Mouse (Mus musculus) forebrain, embryonic 10.5 days (tissue): ENCODE measurements at regions not wholly inside any gene's neighbourhood (a gene's known extent, or its start where the extent isn't known, plus 50 kb on each side); places are given as distances from the start of the nearest gene placed in this dataset.

Source experiments
- DNase-seq: peaks from one replicate; pipeline ENCODE4 v3.0.0-alpha.2; 2017; ENCODE audit warnings: low spot score; ENCODE audit errors: extremely low spot score
- H3K27ac ChIP-seq: fragments of 300-500 bp; sonication (generic); 2 replicates; pipeline ENCODE4 v1.5.1; 2016; ENCODE audit warnings: mild to moderate bottlenecking
- H3K27me3 ChIP-seq: fragments of 300-500 bp; sonication (generic); 2 replicates; pipeline ENCODE4 v1.6.1; 2016; ENCODE audit warnings: mild to moderate bottlenecking; ENCODE audit not compliant: poor library complexity, severe bottlenecking
- H3K36me3 ChIP-seq: fragments of 300-500 bp; sonication (generic); replicated peaks from 2 replicates; pipeline ENCODE4 v1.6.1; 2016; ENCODE audit warnings: mild to moderate bottlenecking, moderate library complexity
- H3K4me1 ChIP-seq: fragments of 300-500 bp; sonication (generic); 2 replicates; pipeline ENCODE4 v1.6.1; 2016
- H3K4me3 ChIP-seq: fragments of 300-500 bp; sonication (generic); 2 replicates; pipeline ENCODE4 v1.5.1; 2016; ENCODE audit warnings: mild to moderate bottlenecking, moderate library complexity
- H3K9me3 ChIP-seq: fragments of 300-500 bp; sonication (generic); 2 replicates; pipeline ENCODE4 v1.6.1; 2016; ENCODE audit warnings: mild to moderate bottlenecking, moderate library complexity
- WGBS: fragments of 180-500 bp; shearing (Covaris S2); methylation state at CpG from one replicate; pipeline ENCODE4 v1.1.7; 2016; 5-methylcytosine and 5-hydroxymethylcytosine counted together

- H3K27me3 ChIP-seq, result no peaks in the 10 kb centered on the region
- H3K9me3 ChIP-seq, result no peaks in the 10 kb centered on the region
- no peak for DNase-seq
- H3K4me1 ChIP-seq, result no peaks in the 10 kb centered on the region
- no peak overlapping the region for H3K27ac ChIP-seq
- 91% methylated on average over 3 of the region's 3 CpGs for WGBS
- no peak overlapping the region for H3K4me3 ChIP-seq
- H3K36me3 ChIP-seq, result no peaks in the 10 kb centered on the region
Observed at GRCm38 (mm10) chr2:61436591-61436990, 141.8 kb upstream of the Tank start.

DNA sequence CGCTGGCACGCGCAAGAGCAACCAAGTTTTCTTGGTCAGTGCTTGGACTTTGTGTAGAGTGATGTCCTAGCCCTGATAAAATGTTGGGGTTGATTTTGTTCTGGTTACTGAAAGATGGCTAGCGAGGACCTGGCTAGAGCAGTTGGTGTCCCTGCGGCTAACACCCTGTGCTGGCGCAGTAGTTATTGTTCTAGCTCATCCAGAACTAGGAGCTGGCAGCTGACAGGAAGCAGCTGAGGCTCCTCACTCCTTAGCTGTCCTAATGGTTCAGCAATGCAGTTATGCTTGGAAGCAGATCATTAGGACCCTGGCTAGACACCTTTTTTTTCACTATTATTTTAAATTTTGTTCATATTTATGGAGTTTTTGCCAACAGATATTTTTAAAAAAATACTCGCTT, 170.5 kb upstream of the Tank start:
- Histone ChIP-seq H3K4me3 (no peak overlapping the region), H3K27ac (no peak overlapping the region), H3K4me1 (peaks cover 4% of the 10 kb centered on the region), H3K9me3 (no peaks in the 10 kb centered on the region; the same call in 1 of the 2 replicates), H3K27me3 (peaks cover 21% of the 10 kb centered on the region), H3K36me3 (no peaks in the 10 kb centered on the region)
- DNase-seq, result no peak
- 95% methylated on average over 7 of the region's 7 CpGs for WGBS

DNA sequence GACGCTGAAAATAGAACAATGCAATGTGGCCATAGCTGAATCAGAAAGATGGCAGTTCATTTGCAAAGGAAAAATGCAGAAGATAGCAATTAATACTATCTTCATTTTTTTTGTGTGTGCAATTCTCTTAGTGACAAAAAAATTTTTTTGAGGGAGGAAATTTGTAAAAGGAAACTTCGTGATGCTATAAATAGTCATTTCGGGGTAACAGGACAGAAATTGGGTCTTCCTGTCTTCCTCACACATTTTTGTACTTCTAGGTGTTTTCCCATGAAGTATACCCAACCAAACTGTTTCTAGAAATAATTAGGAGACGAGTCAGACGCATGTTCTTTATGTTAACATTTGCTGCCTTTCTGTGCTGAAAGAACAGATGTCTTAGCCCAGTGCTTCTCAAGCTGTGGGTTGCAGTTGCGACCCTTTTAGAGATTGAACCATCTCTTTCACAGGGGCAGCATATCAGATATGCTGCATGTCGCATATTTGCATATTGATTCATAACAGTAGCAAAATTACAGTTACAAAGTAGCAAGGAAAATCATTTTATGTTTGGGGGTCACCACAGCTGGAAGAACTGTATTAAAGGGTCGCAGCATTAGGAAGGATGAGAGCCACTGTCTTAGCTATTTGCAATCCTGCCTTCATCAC, 172.2 kb upstream of the Tank start:
- H3K4me1 ChIP-seq, result peaks cover 16% of the 10 kb centered on the region

DNA sequence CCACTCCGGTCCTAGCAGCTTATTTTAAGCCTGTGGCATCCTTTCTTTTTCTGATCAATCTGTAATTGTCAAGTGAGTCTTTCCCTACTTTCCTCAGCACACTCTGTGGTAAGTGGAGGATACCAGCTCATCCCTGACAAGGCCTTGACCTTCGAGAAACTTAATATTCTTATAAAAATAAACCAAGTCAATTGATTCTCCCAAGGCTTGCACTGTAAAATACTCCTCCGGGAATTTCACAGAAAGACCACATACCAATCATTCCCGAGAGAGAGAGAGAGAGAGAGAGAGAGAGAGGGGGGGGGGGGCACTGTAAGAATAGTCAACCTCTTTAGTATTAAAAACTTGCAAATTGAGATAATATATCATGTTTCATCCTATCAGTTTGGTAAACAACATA, 173.1 kb upstream of the Tank start:
- Histone ChIP-seq H3K9me3 (no peaks in the 10 kb centered on the region; the same call in 1 of the 2 replicates), H3K36me3 (no peaks in the 10 kb centered on the region), H3K4me3 (no peak overlapping the region), H3K27ac (no peak overlapping the region), H3K27me3 (peaks cover 29% of the 10 kb centered on the region), H3K4me1 (peaks cover 26% of the 10 kb centered on the region)
- no peak for DNase-seq
- WGBS, result 72% methylated on average over 4 of the region's 4 CpGs

More for the DNA sequence above, 172.2 kb upstream of the Tank start:
- no peak overlapping the region for H3K27ac ChIP-seq
- H3K36me3 ChIP-seq, result no peaks in the 10 kb centered on the region
- H3K9me3 ChIP-seq, result no peaks in the 10 kb centered on the region; the same call in 1 of the 2 replicates
- 86% methylated on average over 8 of the region's 8 CpGs for WGBS
- H3K27me3 ChIP-seq, result peaks cover 24% of the 10 kb centered on the region
- H3K4me3 ChIP-seq, result no peak overlapping the region
- no peak for DNase-seq

DNA sequence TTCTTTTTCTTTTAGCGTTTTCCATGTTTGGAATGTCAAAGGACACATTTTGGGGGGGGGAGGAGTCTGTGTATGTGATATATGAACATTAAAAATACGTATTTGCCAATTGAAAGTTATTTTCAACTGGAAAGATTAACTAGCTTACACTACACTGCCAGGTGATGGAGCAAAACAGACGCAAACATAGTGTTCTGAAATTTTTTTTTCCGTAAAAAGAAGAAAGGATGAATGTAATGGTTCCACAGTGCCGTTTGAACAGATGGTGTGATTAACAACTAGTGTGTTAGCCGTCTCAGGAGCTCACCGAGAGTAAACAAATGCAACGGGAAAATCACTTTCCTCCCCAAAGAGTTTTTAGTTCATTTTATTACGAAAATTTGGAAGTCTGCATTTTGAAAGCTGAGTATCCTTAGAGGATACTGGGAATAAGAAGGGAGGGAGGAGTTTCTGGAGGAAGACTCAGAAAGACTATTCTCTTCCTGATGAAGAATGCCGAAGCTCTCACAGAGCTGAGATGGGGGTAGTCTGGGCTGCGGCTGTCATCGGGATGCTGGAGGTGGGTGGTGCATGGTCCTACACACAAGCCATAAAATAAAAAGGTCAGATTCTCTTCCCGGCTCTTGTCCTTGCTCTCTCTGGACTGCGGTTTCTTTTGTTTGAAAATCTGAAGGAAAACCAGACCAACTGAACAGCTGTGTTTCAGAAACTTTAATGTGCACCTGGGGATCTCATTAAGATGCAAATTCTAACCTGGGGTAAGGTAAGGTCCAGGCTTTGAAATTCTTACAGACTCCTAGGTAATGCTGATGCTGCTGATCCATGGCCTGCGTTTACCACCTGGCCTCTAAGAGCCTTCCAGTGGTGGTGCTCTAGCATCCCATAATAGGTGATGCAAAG, 175.5 kb upstream of the Tank start:
- Histone ChIP-seq H3K27ac (peak overlapping the region; percentile 30), H3K36me3 (no peaks in the 10 kb centered on the region), H3K27me3 (peaks cover 29% of the 10 kb centered on the region), H3K4me1 (peaks cover 26% of the 10 kb centered on the region), H3K9me3 (no peaks in the 10 kb centered on the region), H3K4me3 (peak overlapping the region; percentile 48)
- WGBS, result 12% methylated on average over 15 of the region's 15 CpGs
- DNase-seq, result no peak

DNA sequence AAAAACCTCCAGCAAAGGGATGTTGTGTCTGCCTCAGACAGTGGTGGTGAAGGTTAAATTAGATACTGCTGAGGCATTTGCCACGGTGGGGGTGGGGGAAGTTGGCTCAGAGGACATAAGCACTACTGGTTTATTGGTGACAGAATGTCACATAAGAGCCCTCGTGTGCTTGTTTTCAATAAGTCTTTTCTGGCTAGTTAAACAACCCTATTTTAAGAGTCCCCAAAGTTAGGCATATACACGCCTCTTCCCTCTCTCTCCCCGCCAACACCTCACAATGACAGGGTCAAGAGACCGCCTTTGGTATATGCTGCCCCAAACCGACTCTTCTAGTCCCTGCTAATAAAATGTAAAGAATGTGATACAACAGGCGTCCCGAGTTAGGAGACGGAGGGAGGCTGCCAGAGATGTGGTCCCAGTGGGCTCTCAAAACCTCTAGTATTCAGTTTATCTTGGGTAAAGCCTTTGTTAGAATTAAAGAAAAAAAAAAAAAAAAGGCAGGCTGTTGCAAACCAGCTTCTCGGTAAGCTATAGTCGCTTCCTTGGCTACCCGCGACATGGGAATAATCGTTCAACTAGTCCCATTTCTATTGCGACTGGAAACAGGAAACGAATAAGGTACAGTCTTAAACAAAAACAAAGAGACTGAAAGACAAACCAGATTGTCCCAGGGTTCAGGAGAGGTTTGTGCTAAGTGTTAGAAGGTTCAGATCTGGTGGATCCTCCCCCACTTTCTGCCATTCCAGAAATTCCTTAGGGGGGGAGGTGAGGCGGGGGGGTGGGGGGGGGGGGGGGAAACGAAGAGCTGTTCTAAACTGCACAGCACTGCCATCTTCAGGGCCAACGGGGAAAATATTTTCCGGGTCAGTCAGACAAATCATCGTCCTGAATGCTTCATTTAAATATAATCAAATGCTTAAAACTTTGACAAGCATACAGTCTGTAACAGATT, 176.5 kb upstream of the Tank start:
- peak overlapping the region; percentile 48 for H3K4me3 ChIP-seq
- peak overlapping the region; percentile 68 for H3K27ac ChIP-seq
- H3K4me1 ChIP-seq, result peaks cover 26% of the 10 kb centered on the region
- DNase-seq, result peak; percentile 65
- no peaks in the 10 kb centered on the region for H3K36me3 ChIP-seq
- peaks cover 29% of the 10 kb centered on the region for H3K27me3 ChIP-seq
- WGBS, result under 1% methylated on average over 21 of the region's 21 CpGs
- no peaks in the 10 kb centered on the region for H3K9me3 ChIP-seq

- H3K27ac ChIP-seq, result no peak overlapping the region
- no peaks in the 10 kb centered on the region for H3K9me3 ChIP-seq
- WGBS, result 89% methylated on average over 9 of the region's 9 CpGs
- peaks cover 15% of the 10 kb centered on the region for H3K27me3 ChIP-seq
- H3K4me1 ChIP-seq, result peaks cover 26% of the 10 kb centered on the region
- no peaks in the 10 kb centered on the region for H3K36me3 ChIP-seq
- H3K4me3 ChIP-seq, result no peak overlapping the region
- DNase-seq, result no peak
Observed at GRCm38 (mm10) chr2:61398633-61399032, 179.8 kb upstream of the Tank start.

DNA sequence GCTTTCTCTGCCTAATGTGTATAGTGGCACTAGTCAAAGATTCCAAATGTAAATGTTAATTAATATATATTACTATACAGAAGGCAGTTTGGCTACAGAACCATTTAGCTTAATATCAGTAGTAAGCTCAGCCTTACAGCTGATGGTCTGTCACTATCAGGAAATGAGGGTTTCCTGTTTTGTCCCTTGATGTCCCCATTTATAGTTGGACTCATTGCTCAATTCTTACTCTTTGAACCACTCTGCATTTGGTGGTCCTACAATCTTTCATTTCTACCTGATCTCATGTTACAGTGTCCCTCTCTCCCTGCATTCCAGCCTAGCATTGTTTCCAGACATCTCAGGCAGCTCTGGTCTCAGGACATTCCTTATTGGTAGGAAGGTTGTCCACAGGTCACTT, 188.8 kb upstream of the Tank start:
- Histone ChIP-seq H3K9me3 (no peaks in the 10 kb centered on the region), H3K27ac (no peak overlapping the region), H3K4me3 (no peak overlapping the region), H3K4me1 (0 out of 2 replicates have a peak, but pooled peaks cover 2% of the 10 kb centered on the region), H3K36me3 (no peaks in the 10 kb centered on the region), H3K27me3 (no peaks in the 10 kb centered on the region)
- no peak for DNase-seq

DNA sequence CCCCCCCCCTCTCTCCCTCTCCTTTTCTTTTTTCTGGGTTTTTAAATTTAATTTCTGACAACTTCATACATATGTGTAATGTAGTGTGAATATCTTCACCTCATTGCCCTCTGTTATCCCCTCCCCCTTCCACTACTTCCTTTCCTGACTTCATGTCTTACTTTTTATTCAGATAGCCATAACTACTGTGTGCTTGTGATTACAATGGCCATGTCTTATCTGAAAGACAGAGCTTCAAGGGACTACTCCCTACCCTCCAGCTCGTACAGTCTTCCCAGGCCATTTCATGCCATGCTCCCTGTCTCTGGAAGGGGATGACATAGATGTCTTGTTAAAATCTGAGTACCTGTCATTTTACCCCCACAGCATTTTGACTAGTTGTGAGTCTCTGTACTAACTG, 189.2 kb upstream of the Tank start:
- Histone ChIP-seq H3K27me3 (no peaks in the 10 kb centered on the region), H3K36me3 (no peaks in the 10 kb centered on the region), H3K4me1 (0 out of 2 replicates have a peak, but pooled peaks cover 2% of the 10 kb centered on the region), H3K4me3 (no peak overlapping the region), H3K9me3 (no peaks in the 10 kb centered on the region), H3K27ac (no peak overlapping the region)
- WGBS, result 90% methylated on average over 1 of the region's 1 CpGs
- no peak for DNase-seq

DNA sequence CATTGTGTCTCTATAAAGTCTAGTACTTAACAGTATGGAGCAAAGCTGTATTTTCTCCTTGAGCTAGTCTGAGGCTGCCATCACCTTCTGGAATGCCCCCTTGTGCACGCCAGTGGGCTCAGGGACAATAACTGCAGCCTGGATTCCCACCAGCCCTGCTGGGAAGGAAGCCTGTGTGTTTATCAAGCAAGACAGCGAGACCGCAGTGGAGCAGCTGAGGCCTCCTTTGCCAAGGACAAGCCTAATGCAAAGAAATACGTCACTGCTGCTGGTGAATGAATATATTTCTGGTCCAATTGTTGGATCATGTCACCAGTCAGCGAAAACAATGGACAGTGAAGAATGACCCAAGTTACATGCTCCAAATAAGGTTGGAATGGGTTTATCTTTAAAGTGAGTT, 190.8 kb upstream of the Tank start:
- 79% methylated on average over 5 of the region's 5 CpGs for WGBS
- H3K9me3 ChIP-seq, result no peaks in the 10 kb centered on the region
- no peaks in the 10 kb centered on the region for H3K36me3 ChIP-seq
- DNase-seq, result no peak
- no peak overlapping the region for H3K4me3 ChIP-seq
- no peaks in the 10 kb centered on the region for H3K27me3 ChIP-seq
- H3K4me1 ChIP-seq, result 0 out of 2 replicates have a peak, but pooled peaks cover 2% of the 10 kb centered on the region
- no peak overlapping the region for H3K27ac ChIP-seq

DNA sequence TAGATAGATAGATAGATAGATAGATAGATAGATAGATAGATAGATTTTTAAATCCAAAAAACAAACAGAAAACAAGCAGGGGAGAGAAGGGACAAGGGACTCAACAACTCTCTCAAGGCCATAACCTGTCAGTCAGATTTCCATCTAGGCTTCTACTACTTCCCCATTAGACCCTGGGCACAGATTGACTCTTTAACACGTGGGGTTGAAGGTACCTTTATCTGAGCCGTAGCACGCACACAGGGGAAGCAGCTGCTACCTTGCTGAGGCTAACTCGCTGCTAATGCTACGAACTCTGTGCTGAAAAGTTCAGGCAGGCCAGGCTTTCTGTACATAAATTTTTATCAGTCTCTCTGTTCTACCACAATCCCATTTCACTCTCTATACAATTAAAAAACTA, 191.4 kb upstream of the Tank start:
- H3K27me3 ChIP-seq, result no peaks in the 10 kb centered on the region
- no peak for DNase-seq
- H3K27ac ChIP-seq, result no peak overlapping the region
- H3K36me3 ChIP-seq, result no peaks in the 10 kb centered on the region
- WGBS, result 87% methylated on average over 5 of the region's 5 CpGs
- no peak overlapping the region for H3K4me3 ChIP-seq
- no peaks in the 10 kb centered on the region for H3K9me3 ChIP-seq
- H3K4me1 ChIP-seq, result 0 out of 2 replicates have a peak, but pooled peaks cover 2% of the 10 kb centered on the region

DNA sequence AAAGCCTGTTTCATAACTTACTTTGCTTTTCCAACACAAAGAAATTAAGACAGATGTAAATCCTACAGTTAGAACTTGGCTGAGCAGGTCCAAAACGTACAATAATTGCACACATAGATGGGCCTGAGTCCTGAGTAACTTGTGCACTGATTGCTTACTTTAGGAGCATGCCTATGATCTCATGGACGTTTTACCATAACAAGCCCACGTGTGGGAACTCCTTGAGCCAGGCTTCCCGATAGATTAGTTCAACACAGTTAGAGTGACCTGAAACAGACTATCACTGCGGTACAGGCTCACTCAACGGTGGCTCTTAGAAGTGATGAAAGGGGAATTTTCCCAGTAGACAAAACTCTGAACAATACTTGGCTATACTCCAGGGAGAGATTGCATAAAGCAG, 193.9 kb upstream of the Tank start:
- H3K4me3 ChIP-seq, result no peak overlapping the region
- H3K9me3 ChIP-seq, result no peaks in the 10 kb centered on the region
- DNase-seq, result no peak
- H3K36me3 ChIP-seq, result no peaks in the 10 kb centered on the region
- WGBS, result 87% methylated on average over 6 of the region's 6 CpGs
- 0 out of 2 replicates have a peak, but pooled peaks cover 2% of the 10 kb centered on the region for H3K4me1 ChIP-seq
- no peak overlapping the region for H3K27ac ChIP-seq
- no peaks in the 10 kb centered on the region for H3K27me3 ChIP-seq
